Mouse (Mus musculus): ENCODE data around the gene Sec24d. TPM values are rescaled to one million over a fixed set of nuclear protein-coding genes. Genes with fewer than 3 reads are reported as not detected.

The Sec24d gene
- polyA plus RNA-seq, 1 experiment from 2014 or later, result 66.1 TPM

DNA sequence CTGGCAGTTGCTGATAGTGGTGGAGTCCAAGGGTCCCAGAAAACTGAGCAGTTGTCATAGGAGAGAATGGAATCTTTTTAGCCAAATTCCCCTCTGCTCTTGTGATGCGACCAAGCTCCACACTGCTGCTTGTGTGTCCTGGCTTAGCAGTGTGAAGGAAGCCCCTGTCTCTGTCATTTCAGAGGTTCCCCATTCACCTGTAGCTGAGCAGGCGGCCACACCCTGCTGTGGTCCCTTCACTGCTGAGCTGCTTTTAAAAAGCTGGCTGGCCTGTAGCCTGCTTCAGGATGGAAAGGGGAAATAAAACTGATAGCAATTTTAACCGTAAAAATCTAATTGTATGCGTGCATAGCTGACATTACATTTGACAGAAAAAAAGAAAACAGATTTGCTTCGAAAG lies 69.7 kb downstream of the Sec24d start:
- WGBS, result 60% methylated on average over 5 of the region's 5 CpGs
- no peak overlapping the region for H3K9ac ChIP-seq
- DNase-seq (no peak), ATAC-seq (ENCODE audit: insufficient read depth) (no peak)
- H3K36me3 ChIP-seq (ENCODE audit: insufficient read depth), result peaks cover 11% of the 10 kb centered on the region; the same call in 1 of the 2 replicates
- no peaks in the 10 kb centered on the region for H3K27me3 ChIP-seq (ENCODE audit: insufficient read depth, low read length)
- 0 out of 2 replicates have a peak overlapping the region, but pooled peaks have one; percentile 47 for H3K27ac ChIP-seq (ENCODE audit: low read depth)
- no peak for TF ChIP-seq CTCF (IDR thresholded peaks at IDR 0.05; ENCODE audit: low read depth)
- no peak overlapping the region for H3K4me2 ChIP-seq
- no peak overlapping the region for H3K4me3 ChIP-seq (ENCODE audit: low read depth, low read length)
- no peaks in the 10 kb centered on the region for H3K9me3 ChIP-seq (ENCODE audit: low read depth, low read length)
- peaks cover 18% of the 10 kb centered on the region for H3K4me1 ChIP-seq (ENCODE audit: insufficient read depth)

DNA sequence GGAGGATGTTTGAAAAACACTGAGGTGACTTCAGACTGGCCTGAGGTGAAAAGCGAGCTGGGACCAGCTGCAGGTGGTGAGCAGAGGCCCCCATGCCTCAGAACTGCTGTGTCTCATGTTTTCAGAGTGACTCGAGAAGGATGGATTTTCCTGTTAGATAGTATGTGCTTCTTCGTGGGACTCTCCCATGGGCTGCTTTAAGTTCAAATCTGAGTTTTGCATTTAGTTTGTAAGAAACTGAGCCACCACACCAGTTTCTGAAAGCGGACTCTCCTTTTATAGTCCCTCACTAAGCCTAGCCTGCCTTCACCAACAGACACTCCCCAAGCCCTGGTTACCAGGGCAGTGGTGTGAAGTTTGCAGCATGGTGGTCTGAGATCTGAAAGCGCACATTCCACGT lies 70.6 kb downstream of the Sec24d start:
- no peak for ATAC-seq (ENCODE audit: insufficient read depth)

DNA sequence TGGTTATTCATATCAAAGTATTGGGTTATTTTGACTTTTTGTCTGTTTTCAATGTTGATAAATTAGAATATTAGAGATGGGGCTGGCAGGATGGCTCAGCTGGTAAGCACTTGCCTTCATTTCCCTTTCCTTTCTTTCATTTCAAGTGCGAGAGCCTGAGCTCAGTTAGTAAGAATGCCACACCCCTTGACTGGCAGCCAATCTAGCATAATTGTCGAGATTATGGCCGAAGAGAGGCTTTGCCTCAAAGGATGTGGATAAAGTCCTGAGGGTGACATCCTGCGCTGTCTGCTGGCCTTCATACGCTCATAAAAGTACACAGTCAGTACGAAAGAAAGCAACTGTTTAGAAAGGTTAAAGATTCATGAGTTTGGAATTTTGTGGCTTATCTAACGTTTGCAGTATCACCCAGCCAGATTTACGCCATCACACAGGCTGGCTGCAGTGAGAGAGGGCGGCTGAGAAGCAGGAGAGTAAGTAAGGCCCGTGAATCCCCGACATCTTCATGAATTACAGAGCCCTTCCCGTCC lies 71.5 kb downstream of the Sec24d start:
- H3K4me3 ChIP-seq (ENCODE audit: low read depth, low read length), result no peak overlapping the region
- ATAC-seq (ENCODE audit: insufficient read depth) (no peak), DNase-seq (no peak)
- H3K27ac ChIP-seq (ENCODE audit: low read depth), result 0 out of 2 replicates have a peak overlapping the region, but pooled peaks have one; percentile 8
- no peaks in the 10 kb centered on the region for H3K9me3 ChIP-seq (ENCODE audit: low read depth, low read length)
- WGBS, result 61% methylated on average over 12 of the region's 12 CpGs
- no peak overlapping the region for H3K9ac ChIP-seq
- no peaks in the 10 kb centered on the region for H3K27me3 ChIP-seq (ENCODE audit: insufficient read depth, low read length)
- H3K4me2 ChIP-seq, result no peak overlapping the region
- H3K36me3 ChIP-seq (ENCODE audit: insufficient read depth), result peaks cover 17% of the 10 kb centered on the region; the same call in 1 of the 2 replicates
- peaks cover 12% of the 10 kb centered on the region for H3K4me1 ChIP-seq (ENCODE audit: insufficient read depth)
- TF ChIP-seq CTCF (IDR thresholded peaks at IDR 0.05; ENCODE audit: low read depth), result no peak

More for the DNA sequence above, 70.6 kb downstream of the Sec24d start:
- no peaks in the 10 kb centered on the region for H3K9me3 ChIP-seq (ENCODE audit: low read depth, low read length)
- no peak for DNase-seq
- no peak overlapping the region for H3K27ac ChIP-seq (ENCODE audit: low read depth)
- peaks cover 13% of the 10 kb centered on the region; the same call in 1 of the 2 replicates for H3K36me3 ChIP-seq (ENCODE audit: insufficient read depth)
- H3K9ac ChIP-seq, result no peak overlapping the region
- 68% methylated on average over 6 of the region's 6 CpGs for WGBS
- H3K4me3 ChIP-seq (ENCODE audit: low read depth, low read length), result no peak overlapping the region
- H3K27me3 ChIP-seq (ENCODE audit: insufficient read depth, low read length), result no peaks in the 10 kb centered on the region
- no peak for TF ChIP-seq CTCF (IDR thresholded peaks at IDR 0.05; ENCODE audit: low read depth)
- H3K4me2 ChIP-seq, result no peak overlapping the region
- peaks cover 14% of the 10 kb centered on the region for H3K4me1 ChIP-seq (ENCODE audit: insufficient read depth)

DNA sequence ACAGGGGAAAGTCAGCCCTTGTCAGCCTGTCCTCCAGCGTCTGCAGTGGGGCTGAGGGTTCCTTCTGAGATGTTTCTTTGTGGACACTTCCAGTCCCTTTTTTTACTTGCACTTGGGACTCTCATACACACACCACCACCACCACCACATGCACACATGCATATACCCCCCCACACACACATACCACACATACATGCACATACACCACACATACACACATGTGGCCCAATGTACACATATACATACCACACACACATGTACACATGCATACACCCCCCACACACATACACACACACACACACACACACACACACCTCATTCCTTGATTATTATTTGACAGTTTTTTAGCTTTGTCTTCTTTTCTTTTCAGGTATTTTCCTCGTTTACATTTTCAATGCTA lies 73.8 kb downstream of the Sec24d start:
- Histone ChIP-seq H3K4me2 (no peak overlapping the region), H3K27me3 (ENCODE audit: insufficient read depth, low read length) (no peaks in the 10 kb centered on the region), H3K4me1 (ENCODE audit: insufficient read depth) (no peaks in the 10 kb centered on the region; the same call in 1 of the 2 replicates), H3K27ac (ENCODE audit: low read depth) (no peak overlapping the region), H3K36me3 (ENCODE audit: insufficient read depth) (peaks cover 31% of the 10 kb centered on the region; the same call in 1 of the 2 replicates), H3K9me3 (ENCODE audit: low read depth, low read length) (no peaks in the 10 kb centered on the region), H3K4me3 (ENCODE audit: low read depth, low read length) (no peak overlapping the region), H3K9ac (no peak overlapping the region)
- 66% methylated on average over 2 of the region's 2 CpGs for WGBS
- DNase-seq, result no peak
- ATAC-seq (ENCODE audit: insufficient read depth), result no peak
- TF ChIP-seq CTCF (IDR thresholded peaks at IDR 0.05; ENCODE audit: low read depth), result no peak

DNA sequence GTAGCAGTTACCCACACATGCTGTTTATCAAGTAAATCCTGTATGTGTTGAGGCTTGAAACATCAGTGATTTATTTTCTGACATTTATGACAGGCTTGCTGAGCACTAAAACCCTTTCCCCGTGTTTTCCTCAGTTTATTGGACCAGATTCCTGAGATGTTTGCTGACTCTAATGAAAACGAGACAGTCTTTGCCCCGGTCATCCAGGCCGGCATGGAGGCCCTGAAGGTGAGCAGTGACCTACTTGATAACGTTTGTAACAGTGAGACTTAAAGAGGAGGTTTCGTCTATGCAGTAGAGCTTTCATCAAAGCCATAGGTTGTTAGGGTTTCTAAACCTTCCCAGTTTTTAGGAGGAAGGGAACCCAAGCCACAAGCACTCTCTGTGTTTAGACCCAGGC lies 76.4 kb downstream of the Sec24d start:
- WGBS, result 56% methylated on average over 6 of the region's 6 CpGs
- Histone ChIP-seq H3K27me3 (ENCODE audit: insufficient read depth, low read length) (no peaks in the 10 kb centered on the region), H3K36me3 (ENCODE audit: insufficient read depth) (peaks cover 34% of the 10 kb centered on the region; the same call in 1 of the 2 replicates), H3K27ac (ENCODE audit: low read depth) (no peak overlapping the region), H3K4me2 (no peak overlapping the region), H3K9ac (no peak overlapping the region), H3K4me1 (ENCODE audit: insufficient read depth) (no peaks in the 10 kb centered on the region), H3K9me3 (ENCODE audit: low read depth, low read length) (no peaks in the 10 kb centered on the region), H3K4me3 (ENCODE audit: low read depth, low read length) (no peak overlapping the region)
- TF ChIP-seq CTCF (IDR thresholded peaks at IDR 0.05; ENCODE audit: low read depth), result no peak
- DNase-seq (no peak), ATAC-seq (ENCODE audit: insufficient read depth) (no peak)

- Histone ChIP-seq H3K9ac (no peak overlapping the region), H3K36me3 (ENCODE audit: insufficient read depth) (peaks cover 49% of the 10 kb centered on the region), H3K27ac (ENCODE audit: low read depth) (no peak overlapping the region), H3K9me3 (ENCODE audit: low read depth, low read length) (no peaks in the 10 kb centered on the region), H3K4me1 (ENCODE audit: insufficient read depth) (no peaks in the 10 kb centered on the region), H3K4me3 (ENCODE audit: low read depth, low read length) (no peak overlapping the region), H3K27me3 (ENCODE audit: insufficient read depth, low read length) (no peaks in the 10 kb centered on the region), H3K4me2 (no peak overlapping the region)
- 60% methylated on average over 12 of the region's 12 CpGs for WGBS
- DNase-seq (peak; percentile 29), ATAC-seq (ENCODE audit: insufficient read depth) (no peak)
- no peak for TF ChIP-seq CTCF (IDR thresholded peaks at IDR 0.05; ENCODE audit: low read depth)
These were observed 81.0 kb downstream of the Sec24d start for GRCm38 (mm10) chr3:123348080-123348802.

- no peaks in the 10 kb centered on the region for H3K4me1 ChIP-seq (ENCODE audit: insufficient read depth)
- H3K36me3 ChIP-seq (ENCODE audit: insufficient read depth), result peaks cover 60% of the 10 kb centered on the region
- no peak overlapping the region for H3K27ac ChIP-seq (ENCODE audit: low read depth)
- H3K27me3 ChIP-seq (ENCODE audit: insufficient read depth, low read length), result no peaks in the 10 kb centered on the region
- H3K4me2 ChIP-seq, result no peak overlapping the region
- H3K4me3 ChIP-seq (ENCODE audit: low read depth, low read length), result no peak overlapping the region
- DNase-seq (no peak), ATAC-seq (ENCODE audit: insufficient read depth) (no peak)
- H3K9ac ChIP-seq, result no peak overlapping the region
- TF ChIP-seq CTCF (IDR thresholded peaks at IDR 0.05; ENCODE audit: low read depth), result no peak
- H3K9me3 ChIP-seq (ENCODE audit: low read depth, low read length), result no peaks in the 10 kb centered on the region
- 78% methylated on average over 8 of the region's 8 CpGs for WGBS
These were observed 83.3 kb downstream of the Sec24d start for GRCm38 (mm10) chr3:123350602-123351001.
